25 mouse cellular contexts compared by ENCODE assay signal in the genomic region with DNA sequence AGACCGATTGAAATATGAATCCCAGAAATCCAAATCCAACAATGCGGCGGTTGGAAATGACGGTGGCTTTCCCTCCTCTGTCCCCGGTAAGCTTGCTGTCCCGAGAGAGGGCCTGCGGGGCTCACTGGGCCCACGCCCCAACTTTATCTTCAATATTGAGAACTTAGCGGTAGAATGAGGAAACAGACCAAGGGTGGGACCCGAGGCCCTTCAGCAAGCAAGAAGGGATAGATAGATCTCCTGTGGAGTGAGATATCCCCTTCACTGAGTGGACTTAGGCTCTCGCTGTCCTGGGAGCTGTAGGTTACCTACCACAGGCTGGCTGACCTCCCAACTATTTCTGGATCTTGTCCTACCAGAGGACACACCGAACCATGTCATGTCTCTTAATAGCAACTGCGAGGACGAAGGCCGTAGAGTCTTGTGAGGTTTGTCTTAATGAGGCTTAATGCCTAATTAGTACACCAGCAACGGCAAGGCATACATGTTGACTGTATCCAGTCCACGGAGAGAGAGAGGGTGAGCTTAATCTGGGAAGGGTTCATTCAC. TPM values are rescaled to one million over a fixed set of nuclear protein-coding genes. Genes with fewer than 3 reads are reported as not detected.
DNase-seq lines count a peak whose midpoint lies in the region; ATAC-seq and TF ChIP-seq lines count a peak whose summit lies in the region.
"Had no signal": no experiment of that assay in that cellular context is flagged by ENCODE, and none has a peak within 500 bp of the region (broad histone marks: within the 10 kb centered on the region; RNA-seq: fewer than 3 reads in every experiment).

No protein-coding gene starts in this region.

- H3K27ac ChIP-seq in heart, postnatal 0 days (ENCODE audit: low read depth), result peak overlapping the region; percentile 40; the same call in 1 of the 2 replicates
- H3K27ac ChIP-seq: embryonic facial prominence, embryonic 15.5 days; forebrain, embryonic 10.5 days; hindbrain, embryonic 10.5 days; hindbrain, embryonic 14.5 days; intestine, embryonic 15.5 days had no signal

- H3K9me3 ChIP-seq in heart, postnatal 0 days (replicated peaks; ENCODE audit: control insufficient read depth, low read length), result no peaks in the 10 kb centered on the region
- H3K9me3 ChIP-seq: embryonic facial prominence, embryonic 15.5 days; forebrain, embryonic 10.5 days; G1E; hindbrain, embryonic 10.5 days; intestine, embryonic 15.5 days had no signal

- TF ChIP-seq EP300 in heart, postnatal 0 days (IDR thresholded peaks at IDR 0.05; ENCODE audit: low read depth), result no peak

- no peak for TF ChIP-seq CTCF in heart, postnatal 0 days (IDR thresholded peaks at IDR 0.05; ENCODE audit: low read depth)

- WGBS in heart, postnatal 0 days, result 68% methylated on average over 17 of the region's 17 CpGs

- intact Hi-C loops in heart, postnatal 25 days (cut with DNase I), result no loop called here

- no peak overlapping the region for H3K9ac ChIP-seq in heart, postnatal 0 days (replicated peaks; ENCODE audit: low read depth, low read length)
- H3K9ac ChIP-seq: embryonic facial prominence, embryonic 15.5 days; hindbrain, embryonic 14.5 days; intestine, embryonic 15.5 days had no signal

- peaks cover 7% of the 10 kb centered on the region; the same call in 1 of the 2 replicates for H3K36me3 ChIP-seq in heart, postnatal 0 days (replicated peaks; ENCODE audit: control insufficient read depth, insufficient read depth, low read length)

- no peak overlapping the region for H3K4me3 ChIP-seq in heart, postnatal 0 days (ENCODE audit: low read depth, low read length)
- H3K4me3 ChIP-seq: embryonic facial prominence, embryonic 15.5 days; erythroblast, embryonic 14.5 days; forebrain, embryonic 10.5 days; hindbrain, embryonic 10.5 days; intestine, embryonic 15.5 days had no signal

- no peak overlapping the region for H3K4me2 ChIP-seq in heart, postnatal 0 days (ENCODE audit: low read depth, low read length)
- H3K4me2 ChIP-seq: embryonic facial prominence, embryonic 15.5 days; heart, embryonic 11.5 days; hindbrain, embryonic 14.5 days; intestine, embryonic 15.5 days had no signal

- H3K27me3 ChIP-seq in heart, postnatal 0 days (ENCODE audit: control insufficient read depth, insufficient read depth, low read length), result no peaks in the 10 kb centered on the region
- H3K27me3 ChIP-seq: embryonic facial prominence, embryonic 15.5 days; intestine, embryonic 15.5 days; Patski had no signal

- peak; percentile 6 for DNase-seq in adrenal gland, postnatal 14 days
- no peak for DNase-seq in adrenal gland, postnatal 4 days (ENCODE audit: low spot score in 2 of 2)
- DNase-seq in heart, adult 11 months, result peak; percentile 94
- DNase-seq in heart, adult 8-10 months (ENCODE audit: low spot score), result no peak
- peak; percentile 53 for DNase-seq in heart, postnatal 0 days (ENCODE audit: low spot score)
- no peak for DNase-seq in heart, postnatal 25 days (ENCODE audit: low spot score)
- peak; percentile 74 for DNase-seq in skeletal muscle tissue, adult 2 months (ENCODE audit: low read depth, low spot score)
- DNase-seq: adrenal gland, postnatal 25 days; B cell, adult 2 months; cerebellum, adult 2 months; cerebellum, postnatal 14 days; embryo, embryonic 11 days; kidney, adult 18-20 months had no signal

- H3K4me1 ChIP-seq in heart, postnatal 0 days (ENCODE audit: control insufficient read depth, insufficient read depth), result peaks cover 22% of the 10 kb centered on the region

- ATAC-seq in heart, postnatal 0 days (ENCODE audit: insufficient read depth, low read depth), result no peak
- ATAC-seq: activated CD4-positive, CD25-positive, alpha-beta regulatory T cell, adult 4 months; CD4-positive, CD25-positive, alpha-beta regulatory T cell, adult 4 months; forebrain, embryonic 14.5 days; intestine, embryonic 15.5 days; Patski had no signal

RNA-seq across cellular contexts. Expression of a gene that starts 19.5 kb away (rescaled TPM):
- 173 and 176 TPM in 2 replicates for total RNA-seq in adrenal gland, postnatal 14 days (2021)
- total RNA-seq in adrenal gland, postnatal 4 days (2021), result 100 to 1,000 TPM; 143 to 160 TPM
- total RNA-seq in heart, adult 8-10 months (2022), result 100 to 1,000 TPM; 301 to 345 (median 322) TPM
- 77.6 and 240 TPM in 2 replicates for total RNA-seq in heart, postnatal 0 days (2014; rRNA removed; ENCODE audit: low replicate concordance)
- polyA plus RNA-seq in heart, postnatal 0 days (2015; fragmentation: Nextera tagmentation; extraction: Ambion mirVana), result 156 TPM in 2 replicates
- total RNA-seq in heart, postnatal 25 days (2021), result 100 to 1,000 TPM; 301 to 306 TPM

Comparison
In these comparisons a context has a peak if more than half of its experiments do, and no peak if none do; other contexts are left out.
1. DNase-seq: peak in adrenal gland, postnatal 14 days (single experiment), heart, adult 11 months (single experiment), heart, postnatal 0 days (single experiment) and skeletal muscle tissue, adult 2 months (single experiment); none in adrenal gland, postnatal 4 days (0 of 2), heart, adult 8-10 months (single experiment) and heart, postnatal 25 days (single experiment).